Mouse (Mus musculus) left cerebral cortex, postnatal 4 days (tissue): ENCODE measurements around the gene Gse1. TPM values are rescaled to one million over a fixed set of nuclear protein-coding genes. Genes with fewer than 3 reads are reported as not detected.

Experiments
- DNase-seq: peaks from one replicate; pipeline ENCODE4 v3.0.0-alpha.2; 2022
- intact Hi-C: fragments of 180-260 bp; cut with DNase I; formaldehyde crosslinking; loops from one replicate; pipeline ENCODE4 v1.15.1; 2025
- microRNA-seq: library from miRNA; unstranded; fragments of <30 nt; microRNA quantifications from one replicate; pipeline ENCODE4 v1.2.0, GENCODE M21; 2022
- total RNA-seq, 2 experiments: library from RNA; stranded (reverse); gene quantifications; 2 replicates each; pipeline ENCODE4 v1.2.3; 2021

Gene Gse1
- total RNA-seq, 2 experiments from 2014 or later = 57.4 to 59.3 TPM

GRCm38 (mm10) chr8:120616663-120617626, 388.7 kb downstream of the Gse1 start:
- no peak for DNase-seq
- intact Hi-C loops = no loop called here

DNA sequence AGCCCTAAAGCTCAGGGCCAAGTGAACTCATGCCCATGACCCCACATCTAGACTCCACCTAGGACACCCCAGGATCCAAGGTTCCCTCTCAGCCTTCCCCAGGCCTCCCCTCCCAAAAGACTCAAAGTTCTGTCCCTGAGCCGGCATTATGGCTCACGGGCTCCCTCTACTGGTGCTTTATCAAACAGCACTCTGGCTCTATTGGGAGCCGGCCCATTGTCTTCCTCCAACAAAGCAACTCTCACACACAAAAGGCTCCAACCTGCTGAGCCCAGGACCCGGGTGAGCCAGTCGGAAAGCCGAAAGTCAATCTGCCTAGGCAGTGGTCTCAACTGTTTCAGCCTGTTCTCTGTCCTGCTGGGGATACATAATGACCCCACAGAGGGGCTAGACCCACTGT, 389.9 kb downstream of the Gse1 start:
- DNase-seq = peak; percentile 73
- intact Hi-C loops = no loop called here

GRCm38 (mm10) chr8:120619235-120620180, 391.3 kb downstream of the Gse1 start:
- DNase-seq = no peak
- intact Hi-C loops = no loop called here

GRCm38 (mm10) chr8:120620441-120620840, 392.2 kb downstream of the Gse1 start:
- no peak for DNase-seq
- intact Hi-C loops = no loop called here

- intact Hi-C loops = no loop called here
These were observed 393.9 kb downstream of the Gse1 start for GRCm38 (mm10) chr8:120622161-120622560.

DNA sequence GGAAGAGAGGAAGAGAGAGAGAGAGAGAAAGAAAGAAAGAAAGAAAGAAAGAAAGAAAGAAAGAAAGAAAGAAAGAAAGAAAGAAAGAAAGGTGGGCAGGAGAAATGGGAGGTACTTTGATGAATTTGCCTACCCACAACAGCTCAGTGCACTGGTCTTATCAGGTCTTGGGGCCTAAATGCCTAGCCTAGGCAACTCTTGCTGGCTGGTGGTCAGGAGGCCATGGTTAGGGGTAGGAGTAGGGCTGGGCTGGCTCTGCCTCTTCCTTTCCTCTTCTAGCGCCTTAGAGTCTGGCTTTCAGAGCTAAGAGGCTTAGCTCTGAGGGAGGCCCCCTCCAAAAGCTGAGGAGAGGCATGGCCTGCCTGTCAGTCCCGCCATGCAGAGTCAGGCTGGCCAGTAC, 395.4 kb downstream of the Gse1 start:
- intact Hi-C loops = no loop called here
- DNase-seq = no peak

More at GRCm38 (mm10) chr8:120622161-120622560, 393.9 kb downstream of the Gse1 start:
- no peak for DNase-seq

DNA sequence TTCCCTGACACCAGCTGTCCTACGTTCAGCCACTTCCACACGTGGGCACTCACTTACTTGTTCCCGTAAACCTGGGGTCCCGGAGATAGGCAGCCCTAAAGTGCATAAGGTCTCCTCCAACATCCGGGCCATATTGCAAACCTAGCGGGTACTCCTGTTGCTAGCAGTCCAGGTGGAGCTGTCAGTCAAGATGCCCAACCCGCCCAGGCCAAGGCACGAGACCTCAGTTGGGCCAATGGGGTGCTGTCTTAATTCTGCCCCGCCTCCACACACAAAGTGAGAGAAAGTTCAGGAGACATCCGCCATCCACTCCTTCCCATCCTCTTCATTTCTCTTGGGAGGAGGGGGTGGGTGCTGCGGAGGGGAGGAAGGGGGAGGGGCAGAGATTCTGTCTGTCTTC, 398.2 kb downstream of the Gse1 start:
- DNase-seq = no peak
- intact Hi-C loops = no loop called here

- intact Hi-C loops = no loop called here
- DNase-seq = peak; percentile 89
These were observed 399.0 kb downstream of the Gse1 start for GRCm38 (mm10) chr8:120627298-120627697.

- intact Hi-C loops = no loop called here
- DNase-seq = no peak
These were observed 401.8 kb downstream of the Gse1 start for GRCm38 (mm10) chr8:120630031-120630430.

- DNase-seq = no peak
- intact Hi-C loops = no loop called here
These were observed 402.6 kb downstream of the Gse1 start for GRCm38 (mm10) chr8:120630848-120631247.

Small RNA genes within 50 kb of the gene (microRNA-seq; reads per million reads assigned to microRNA genes)
- gene Gm22715 (not detected), gene Mir7687 (6.9 reads per million, percentile 17 among the genes with 10 or more reads in this experiment)

Other genes with a start within 250 kb of the Gse1 start
- 1 to 10 TPM; 1.7 to 1.8 TPM for gene Crispld2, start 236.0 kb upstream of the Gse1 start, total RNA-seq
- gene Zdhhc7, start 127.0 kb upstream of the Gse1 start, total RNA-seq = 10 to 100 TPM; 27.7 TPM
- gene 6430548M08Rik, start 114.3 kb upstream of the Gse1 start, total RNA-seq = 10 to 100 TPM; 74.9 to 76.5 TPM
- not detected for gene Fam92b, start 51.0 kb upstream of the Gse1 start, total RNA-seq